Mouse (Mus musculus) bone marrow macrophage, adult 2 months (primary cell): Measurements from ENCODE around the gene Psmd7. TPM values are rescaled to one million over a fixed set of nuclear protein-coding genes. Genes with fewer than 3 reads are reported as not detected.
A peak's percentile ranks its signal among the peaks of the same experiment; 100 is the strongest.
"Not testable (repeated sequence)": the region's sequence is repeated elsewhere in the genome, so short reads cannot be mapped to it uniquely, and the experiment has no call there.

Experiments used
- H3K27ac ChIP-seq: 2 replicates; pipeline ENCODE4 v1.5.1; 2012; ENCODE audit warnings: low read depth, low read length; ENCODE audit not compliant: insufficient read depth
- H3K4me1 ChIP-seq: 2 replicates; pipeline ENCODE4 v1.6.1; 2012; ENCODE audit warnings: low read length; ENCODE audit not compliant: control insufficient read depth, insufficient read depth
- H3K4me3 ChIP-seq: 2 replicates; pipeline ENCODE4 v1.5.1; 2012; ENCODE audit warnings: mild to moderate bottlenecking, low read length, moderate library complexity; ENCODE audit not compliant: insufficient read depth
- CTCF ChIP-seq: IDR thresholded peaks from 2 replicates; pipeline ENCODE4 v1.5.1; 2012; ENCODE audit warnings: low read depth, mild to moderate bottlenecking, low read length, moderate library complexity
- POLR2A ChIP-seq: IDR thresholded peaks from 2 replicates; pipeline ENCODE4 v1.6.1; 2012; ENCODE audit warnings: mild to moderate bottlenecking, low read depth, low read length, borderline replicate concordance
- polyA plus RNA-seq: library from polyadenylated mRNA; stranded (reverse); fragments of >200 nt; gene quantifications from 2 replicates; pipeline ENCODE4 v1.2.4, GENCODE M21; 2012; ENCODE audit not compliant: missing spikeins, insufficient read depth, insufficient read length

Psmd7 gene
- polyA plus RNA-seq, result 74.3 and 77.5 TPM in 2 replicates

- H3K4me3 ChIP-seq, result peak within 1 kb of the TSS; percentile 91
- peak within 1 kb of the TSS; percentile 44 for H3K27ac ChIP-seq
- peaks cover 8% of the 10 kb centered on the region for H3K4me1 ChIP-seq
- TF ChIP-seq CTCF, result no peak
- no peak for TF ChIP-seq POLR2A
Observed at GRCm38 (mm10) chr8:107587995-107588780, at the start of gene Psmd7. Gene Psmd7, minus strand, starts transcription at chr8:107588464.

- no peak for TF ChIP-seq CTCF
- TF ChIP-seq POLR2A, result no peak
- Histone ChIP-seq H3K4me1 (no peaks in the 10 kb centered on the region), H3K27ac (no peak overlapping the region), H3K4me3 (no peak overlapping the region)
Observed at GRCm38 (mm10) chr8:107633734-107634133, 45.5 kb upstream of the Psmd7 start.

GRCm38 (mm10) chr8:107629701-107630100 lies 41.4 kb upstream of the Psmd7 start:
- no peak overlapping the region for H3K4me3 ChIP-seq
- TF ChIP-seq POLR2A (no peak), CTCF (no peak)
- no peak overlapping the region for H3K27ac ChIP-seq
- no peaks in the 10 kb centered on the region for H3K4me1 ChIP-seq

- Histone ChIP-seq H3K4me3 (no peak overlapping the region), H3K4me1 (no peaks in the 10 kb centered on the region), H3K27ac (no peak overlapping the region)
- no peak for TF ChIP-seq CTCF
- TF ChIP-seq POLR2A, result no peak
Observed at GRCm38 (mm10) chr8:107628501-107629149, 40.4 kb upstream of the Psmd7 start.

- H3K4me1 ChIP-seq, result no peaks in the 10 kb centered on the region
- TF ChIP-seq CTCF (no peak), POLR2A (no peak)
- no peak overlapping the region for H3K4me3 ChIP-seq
- no peak overlapping the region for H3K27ac ChIP-seq
Observed at GRCm38 (mm10) chr8:107627881-107628280, 39.6 kb upstream of the Psmd7 start.

GRCm38 (mm10) chr8:107624301-107624700 lies 36.0 kb upstream of the Psmd7 start:
- not testable (repeated sequence) for H3K27ac ChIP-seq, H3K4me1 ChIP-seq, H3K4me3 ChIP-seq

GRCm38 (mm10) chr8:107621930-107622623 lies 33.8 kb upstream of the Psmd7 start:
- Histone ChIP-seq H3K27ac (no peak overlapping the region), H3K4me3 (no peak overlapping the region), H3K4me1 (no peaks in the 10 kb centered on the region)
- TF ChIP-seq CTCF (no peak), POLR2A (no peak)

- Histone ChIP-seq H3K27ac (no peak overlapping the region), H3K4me3 (no peak overlapping the region), H3K4me1 (no peaks in the 10 kb centered on the region)
- TF ChIP-seq POLR2A (no peak), CTCF (no peak)
Observed at GRCm38 (mm10) chr8:107621136-107621535, 32.9 kb upstream of the Psmd7 start.

- no peaks in the 10 kb centered on the region for H3K4me1 ChIP-seq
- no peak overlapping the region for H3K4me3 ChIP-seq
- no peak overlapping the region for H3K27ac ChIP-seq
- TF ChIP-seq POLR2A (no peak), CTCF (no peak)
Observed at GRCm38 (mm10) chr8:107618499-107618898, 30.2 kb upstream of the Psmd7 start.

- TF ChIP-seq POLR2A (no peak), CTCF (no peak)
- no peak overlapping the region for H3K4me3 ChIP-seq
- H3K4me1 ChIP-seq, result no peaks in the 10 kb centered on the region
- no peak overlapping the region for H3K27ac ChIP-seq
Observed at GRCm38 (mm10) chr8:107613411-107613810, 25.1 kb upstream of the Psmd7 start.
